21 mouse cellular contexts compared by ENCODE assay signal in genomic region chr15:67263313-67263712, GRCm38 (mm10).
"Had no signal": no experiment of that assay in that cellular context is flagged by ENCODE, and none has a peak within 500 bp of the region (broad histone marks: within the 10 kb centered on the region; RNA-seq: fewer than 3 reads in every experiment).

No protein-coding gene starts in this region.

- H3K4me3 ChIP-seq: layer of hippocampus, adult 2 months; midbrain, embryonic 12.5 days; midbrain, embryonic 15.5 days; neural tube, embryonic 12.5 days; neural tube, embryonic 15.5 days had no signal

- H3K36me3 ChIP-seq: midbrain, embryonic 12.5 days; midbrain, embryonic 15.5 days; neural tube, embryonic 12.5 days; neural tube, embryonic 15.5 days had no signal

- H3K9me3 ChIP-seq: midbrain, embryonic 12.5 days; midbrain, embryonic 15.5 days; neural tube, embryonic 12.5 days; neural tube, embryonic 15.5 days had no signal

- ATAC-seq: liver, postnatal 0 days; lung, postnatal 0 days; midbrain, embryonic 15.5 days had no signal

- H3K9ac ChIP-seq: liver, embryonic 14.5 days; liver, postnatal 0 days; lung, embryonic 14.5 days; midbrain, embryonic 12.5 days; midbrain, embryonic 15.5 days; neural tube, embryonic 12.5 days; neural tube, embryonic 15.5 days had no signal

- H3K4me1 ChIP-seq: midbrain, embryonic 12.5 days; midbrain, embryonic 15.5 days; neural tube, embryonic 12.5 days; neural tube, embryonic 15.5 days had no signal

- H3K27ac ChIP-seq: kidney, postnatal 0 days; layer of hippocampus, adult 2 months; liver, embryonic 14.5 days; macrophage; midbrain, embryonic 12.5 days; midbrain, embryonic 15.5 days; neural tube, embryonic 12.5 days; neural tube, embryonic 15.5 days; stomach, postnatal 0 days had no signal

- DNase-seq: kidney, postnatal 25 days; layer of hippocampus, adult 9-11 months; liver, postnatal 0 days; lung, embryonic 14.5 days; right cerebral cortex, adult 18-20 months; right cerebral cortex, postnatal 14 days; right cerebral cortex, postnatal 4 days; thymus, adult 2 months; thymus, postnatal 14 days; thymus, postnatal 4 days had no signal

- H3K27me3 ChIP-seq: midbrain, embryonic 12.5 days; midbrain, embryonic 15.5 days; neural tube, embryonic 12.5 days; neural tube, embryonic 15.5 days had no signal

- H3K4me2 ChIP-seq: liver, embryonic 11.5 days; lung, embryonic 14.5 days; midbrain, embryonic 12.5 days; midbrain, embryonic 15.5 days; neural tube, embryonic 12.5 days; neural tube, embryonic 15.5 days had no signal
